Mouse (Mus musculus): ENCODE results near the gene Ext2. TPM values are rescaled to one million over a fixed set of nuclear protein-coding genes. Genes with fewer than 3 reads are reported as not detected.

Gene Ext2
- polyA plus RNA-seq, 1 experiment from 2014 or later = 69.7 TPM

DNA sequence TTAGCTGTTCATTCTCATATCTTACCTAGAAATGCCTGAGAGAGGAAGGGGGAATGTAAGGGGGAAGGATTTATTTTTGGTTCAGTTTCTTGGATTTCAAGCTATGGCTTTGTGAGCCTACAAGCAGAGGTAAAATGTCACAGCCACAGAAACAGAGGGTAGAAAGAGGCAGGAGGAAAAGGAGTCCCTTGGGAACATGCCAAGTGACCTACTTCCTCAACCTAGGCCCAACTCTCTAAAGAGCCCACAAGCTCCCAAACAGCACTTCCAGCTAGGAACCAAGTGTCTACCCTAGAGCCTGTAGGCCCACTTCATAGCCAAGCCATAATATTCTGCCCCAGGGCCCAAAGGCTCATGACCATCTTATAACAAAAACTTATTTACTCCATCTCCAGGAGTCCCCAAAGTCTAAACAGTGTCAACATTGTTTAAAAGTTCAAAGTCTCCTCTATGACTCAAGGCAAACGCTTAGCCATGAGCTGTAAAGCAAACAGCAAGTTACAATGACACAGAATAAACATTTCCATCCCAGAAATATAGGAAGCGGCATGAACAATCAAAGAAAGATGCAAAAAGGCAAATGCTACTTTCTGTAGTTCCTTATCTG lies 99.1 kb downstream of the Ext2 start:
- Histone ChIP-seq H3K27ac (replicated peaks) (no peak overlapping the region), H3K4me2 (no peak overlapping the region), H3K4me1 (peaks cover 26% of the 10 kb centered on the region), H3K4me3 (replicated peaks) (no peak overlapping the region), H3K9ac (replicated peaks) (no peak overlapping the region), H3K9me3 (replicated peaks) (0 out of 2 replicates have a peak, but pooled peaks cover 3% of the 10 kb centered on the region), H3K27me3 (replicated peaks) (no peaks in the 10 kb centered on the region), H3K36me3 (peaks cover 11% of the 10 kb centered on the region)
- 94% methylated on average over 2 of the region's 2 CpGs for WGBS
- no peak for ATAC-seq (ENCODE audit: low FRiP score)

DNA sequence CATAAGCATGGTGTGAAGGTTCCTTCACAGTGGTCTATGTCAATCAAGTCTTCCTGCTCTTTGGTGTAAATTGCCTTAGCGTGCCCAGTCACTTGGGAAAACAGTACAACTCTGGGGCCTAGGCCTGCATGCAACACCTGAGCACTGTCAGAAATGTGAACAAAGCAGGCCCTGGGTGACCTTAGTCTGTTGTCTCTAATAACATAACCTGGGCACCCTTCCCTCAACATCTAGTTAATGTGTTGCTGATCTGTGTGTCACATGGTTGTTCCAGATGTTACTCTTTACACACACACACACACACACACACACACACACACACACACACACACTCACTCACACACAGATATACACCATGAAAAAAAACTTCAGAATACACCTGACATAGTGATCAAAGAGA lies 101.4 kb downstream of the Ext2 start:
- Histone ChIP-seq H3K27me3 (replicated peaks) (no peaks in the 10 kb centered on the region), H3K36me3 (peaks cover 4% of the 10 kb centered on the region; the same call in 1 of the 2 replicates), H3K4me1 (peaks cover 27% of the 10 kb centered on the region), H3K9me3 (replicated peaks) (0 out of 2 replicates have a peak, but pooled peaks cover 3% of the 10 kb centered on the region), H3K9ac (replicated peaks) (no peak overlapping the region), H3K4me2 (no peak overlapping the region), H3K4me3 (replicated peaks) (no peak overlapping the region), H3K27ac (replicated peaks) (peak overlapping the region; percentile 64; the same call in 1 of the 2 replicates)
- 94% methylated on average over 1 of the region's 1 CpGs for WGBS
- ATAC-seq (ENCODE audit: low FRiP score) = no peak

DNA sequence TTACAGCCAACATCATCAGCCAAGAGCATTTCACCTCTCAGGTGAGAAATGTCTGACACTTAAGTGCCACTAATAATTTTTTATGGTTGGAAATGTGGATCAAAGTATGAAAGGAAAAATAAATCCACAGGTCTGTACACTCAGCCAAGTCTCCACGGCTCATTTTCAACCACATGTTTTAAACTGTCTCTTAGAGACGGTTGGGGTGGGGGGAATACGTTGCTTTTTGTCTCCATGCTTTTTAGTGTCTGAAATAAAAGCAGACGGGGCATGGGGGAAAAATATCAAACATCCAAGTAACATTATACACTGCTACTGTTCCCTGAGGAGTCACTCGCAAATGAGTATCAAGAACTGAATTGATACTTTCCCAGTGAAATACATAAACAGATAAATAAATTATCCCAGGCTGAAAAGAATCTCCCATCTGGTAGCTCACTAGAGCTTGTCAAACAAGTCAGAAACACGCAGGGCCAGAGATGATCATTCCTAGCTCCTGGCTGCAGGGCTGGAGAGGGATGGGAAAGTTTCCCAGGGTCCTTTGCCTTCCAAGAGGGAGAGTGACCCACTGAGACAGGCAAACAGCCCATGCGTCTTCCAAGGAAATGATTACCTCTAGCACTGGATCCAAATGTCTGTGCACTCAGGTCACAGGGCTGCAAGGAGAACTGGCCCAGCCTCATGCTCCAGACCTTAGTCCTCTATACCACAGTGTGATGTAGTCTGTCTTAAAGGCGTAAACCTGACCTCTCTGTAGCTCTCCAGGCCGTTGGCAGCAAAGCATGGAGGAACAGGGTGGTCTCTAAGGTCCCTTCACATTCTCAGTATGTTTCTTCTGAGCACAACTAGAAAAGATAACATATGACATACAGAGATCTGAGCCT lies 102.3 kb downstream of the Ext2 start:
- ATAC-seq (ENCODE audit: low FRiP score) = peak; percentile 77
- Histone ChIP-seq H3K27ac (replicated peaks) (peak overlapping the region; percentile 64), H3K9ac (replicated peaks) (no peak overlapping the region), H3K4me1 (peaks cover 27% of the 10 kb centered on the region), H3K36me3 (peaks cover 1% of the 10 kb centered on the region), H3K27me3 (replicated peaks) (no peaks in the 10 kb centered on the region), H3K4me2 (no peak overlapping the region), H3K9me3 (replicated peaks) (0 out of 2 replicates have a peak, but pooled peaks cover 1% of the 10 kb centered on the region), H3K4me3 (replicated peaks) (no peak overlapping the region)
- 35% methylated on average over 9 of the region's 9 CpGs for WGBS

DNA sequence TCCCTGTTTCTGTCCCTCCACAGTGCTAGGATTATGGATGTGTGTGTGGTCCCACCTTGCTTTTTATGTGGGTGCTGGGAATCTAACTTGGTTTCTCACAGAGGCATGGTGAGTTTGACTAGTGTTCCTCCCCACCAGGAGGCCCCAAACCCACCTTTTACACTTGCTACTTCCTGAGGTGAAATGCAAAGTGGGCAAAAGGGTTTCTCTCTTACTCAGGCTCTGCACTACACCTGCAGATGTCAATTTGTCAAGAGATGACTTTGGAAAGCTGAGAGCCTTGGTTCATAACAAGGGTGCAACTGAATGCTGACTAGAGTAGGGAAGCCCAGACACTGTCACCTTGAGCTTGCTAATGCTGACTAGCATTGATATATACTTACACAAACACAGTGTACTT lies 109.1 kb downstream of the Ext2 start:
- Histone ChIP-seq H3K36me3 (peaks cover 6% of the 10 kb centered on the region), H3K4me3 (replicated peaks) (no peak overlapping the region), H3K27me3 (replicated peaks) (no peaks in the 10 kb centered on the region), H3K9me3 (replicated peaks) (no peaks in the 10 kb centered on the region), H3K4me2 (no peak overlapping the region), H3K4me1 (peaks cover 2% of the 10 kb centered on the region; the same call in 1 of the 2 replicates), H3K9ac (replicated peaks) (no peak overlapping the region), H3K27ac (replicated peaks) (no peak overlapping the region)
- no peak for ATAC-seq (ENCODE audit: low FRiP score)

DNA sequence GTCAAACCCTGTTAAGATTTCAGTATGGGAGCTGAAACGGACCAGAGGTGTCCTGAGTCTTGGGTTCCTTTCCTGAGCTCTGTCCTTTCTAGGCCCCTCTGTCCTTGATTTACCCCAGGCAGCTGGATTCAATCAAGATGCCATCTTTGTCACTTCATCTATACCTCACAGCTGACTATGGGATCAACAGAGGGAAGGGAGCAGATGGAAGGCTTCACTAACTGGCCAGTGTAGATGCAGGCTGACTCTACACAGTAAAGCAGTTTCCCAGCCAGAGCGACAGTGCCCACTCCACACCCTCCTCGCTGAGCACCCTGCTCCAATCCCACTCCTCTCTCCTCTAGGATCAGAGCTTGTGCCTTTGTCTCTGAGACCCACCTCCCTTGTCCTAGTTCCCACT lies 110.9 kb downstream of the Ext2 start:
- WGBS = 81% methylated on average over 3 of the region's 3 CpGs
- no peaks in the 10 kb centered on the region for H3K9me3 ChIP-seq (replicated peaks)
- H3K27me3 ChIP-seq (replicated peaks) = no peaks in the 10 kb centered on the region
- H3K4me1 ChIP-seq = peaks cover 4% of the 10 kb centered on the region; the same call in 1 of the 2 replicates
- ATAC-seq (ENCODE audit: low FRiP score) = no peak
- no peak overlapping the region for H3K4me3 ChIP-seq (replicated peaks)
- H3K4me2 ChIP-seq = no peak overlapping the region
- H3K27ac ChIP-seq (replicated peaks) = no peak overlapping the region
- H3K9ac ChIP-seq (replicated peaks) = no peak overlapping the region
- H3K36me3 ChIP-seq = peaks cover 6% of the 10 kb centered on the region

DNA sequence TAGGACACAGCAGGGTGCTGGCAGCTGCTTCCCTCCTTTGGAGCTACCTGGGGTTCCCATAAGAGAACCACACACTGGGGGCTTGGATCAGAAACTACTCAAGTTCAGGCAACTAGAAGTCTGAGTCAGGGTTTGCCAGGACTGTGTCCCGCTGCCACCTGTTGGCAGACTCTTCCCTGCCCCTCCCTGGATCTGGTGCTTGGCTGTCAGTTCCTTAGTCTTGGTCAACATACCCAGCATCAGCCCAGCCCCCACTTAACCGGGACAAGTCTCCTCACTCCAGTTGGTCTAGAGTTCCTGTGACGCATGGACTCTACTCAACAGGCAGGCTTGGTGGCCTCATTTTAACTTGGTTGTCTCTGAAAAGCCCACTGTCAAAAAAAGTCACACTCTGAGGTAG lies 112.7 kb downstream of the Ext2 start:
- WGBS = 90% methylated on average over 3 of the region's 3 CpGs
- H3K9me3 ChIP-seq (replicated peaks) = no peaks in the 10 kb centered on the region
- no peak overlapping the region for H3K27ac ChIP-seq (replicated peaks)
- H3K9ac ChIP-seq (replicated peaks) = no peak overlapping the region
- no peaks in the 10 kb centered on the region for H3K27me3 ChIP-seq (replicated peaks)
- peaks cover 3% of the 10 kb centered on the region for H3K36me3 ChIP-seq
- ATAC-seq (ENCODE audit: low FRiP score) = no peak
- H3K4me3 ChIP-seq (replicated peaks) = no peak overlapping the region
- H3K4me1 ChIP-seq = peaks cover 4% of the 10 kb centered on the region; the same call in 1 of the 2 replicates
- H3K4me2 ChIP-seq = no peak overlapping the region

DNA sequence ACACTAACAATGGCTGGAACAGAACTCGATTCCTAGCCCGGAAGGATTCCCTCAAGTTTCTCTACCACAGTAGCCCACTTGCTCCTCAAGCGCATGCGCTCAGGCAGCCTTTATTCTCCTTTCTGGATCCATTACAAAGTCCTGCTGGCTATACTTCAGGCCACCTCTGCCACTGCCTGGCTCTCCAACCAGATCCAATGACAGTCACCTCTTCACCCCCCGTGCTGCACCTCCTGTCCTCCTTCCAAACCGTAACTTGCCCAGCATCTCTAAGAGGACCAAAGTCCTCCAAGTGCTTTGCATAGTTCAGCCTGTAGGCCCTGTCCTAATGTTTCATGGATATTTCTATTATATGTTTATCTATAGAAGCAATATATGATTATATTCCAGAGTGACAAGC lies 113.1 kb downstream of the Ext2 start:
- Histone ChIP-seq H3K27me3 (replicated peaks) (no peaks in the 10 kb centered on the region), H3K4me2 (no peak overlapping the region), H3K4me3 (replicated peaks) (no peak overlapping the region), H3K4me1 (peaks cover 4% of the 10 kb centered on the region; the same call in 1 of the 2 replicates), H3K9me3 (replicated peaks) (no peaks in the 10 kb centered on the region), H3K27ac (replicated peaks) (no peak overlapping the region), H3K36me3 (no peaks in the 10 kb centered on the region; the same call in 1 of the 2 replicates), H3K9ac (replicated peaks) (0 out of 2 replicates have a peak overlapping the region, but pooled peaks have one; percentile 5)
- WGBS = 95% methylated on average over 6 of the region's 6 CpGs
- ATAC-seq (ENCODE audit: low FRiP score) = no peak

DNA sequence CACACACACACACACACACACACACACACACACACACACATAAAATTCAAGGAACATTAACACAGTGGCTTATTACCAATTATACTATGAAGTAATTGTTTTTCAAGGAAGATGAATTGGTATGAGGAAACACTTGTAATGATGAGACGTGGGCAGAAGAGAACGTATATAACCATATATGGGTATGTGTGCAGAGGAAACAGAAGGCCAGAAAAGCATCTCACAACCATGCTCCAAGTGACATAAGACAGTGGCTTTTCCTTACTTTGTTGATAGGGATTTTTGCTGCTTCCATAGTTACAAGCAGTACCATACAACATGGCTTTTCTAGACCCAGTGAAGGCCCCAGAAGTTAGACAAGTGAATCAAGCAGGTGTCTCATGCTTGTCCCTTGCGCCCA lies 115.5 kb downstream of the Ext2 start:
- Histone ChIP-seq H3K9me3 (replicated peaks) (no peaks in the 10 kb centered on the region), H3K36me3 (peaks cover 8% of the 10 kb centered on the region), H3K4me3 (replicated peaks) (no peak overlapping the region), H3K9ac (replicated peaks) (no peak overlapping the region), H3K4me1 (peaks cover 13% of the 10 kb centered on the region), H3K27ac (replicated peaks) (no peak overlapping the region), H3K4me2 (no peak overlapping the region), H3K27me3 (replicated peaks) (no peaks in the 10 kb centered on the region)
- ATAC-seq (ENCODE audit: low FRiP score) = 0 out of 2 replicates have a peak, but pooled peaks have one; percentile 16
- 73% methylated on average over 3 of the region's 3 CpGs for WGBS

DNA sequence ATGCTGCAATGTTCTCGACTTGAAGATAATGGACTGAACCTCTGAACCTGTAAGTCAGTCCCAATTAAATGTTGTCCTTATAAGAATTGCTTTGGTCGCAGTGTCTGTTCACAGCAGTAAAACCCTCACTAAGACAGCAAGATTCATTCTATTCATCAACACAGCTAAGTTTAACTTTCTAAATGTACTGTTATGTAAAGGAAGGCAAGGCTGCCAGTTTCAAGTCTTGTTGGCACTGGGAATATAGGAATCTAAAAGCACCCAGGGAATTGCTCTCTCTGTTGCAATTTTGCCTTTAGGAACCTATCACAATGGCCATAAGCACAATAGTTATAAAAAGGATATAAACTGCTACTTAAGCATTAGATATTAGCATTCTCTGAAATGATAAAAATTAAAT lies 116.0 kb downstream of the Ext2 start:
- WGBS = 88% methylated on average over 2 of the region's 2 CpGs
- no peak overlapping the region for H3K4me2 ChIP-seq
- peaks cover 13% of the 10 kb centered on the region for H3K4me1 ChIP-seq
- no peak overlapping the region for H3K9ac ChIP-seq (replicated peaks)
- no peaks in the 10 kb centered on the region for H3K27me3 ChIP-seq (replicated peaks)
- H3K4me3 ChIP-seq (replicated peaks) = no peak overlapping the region
- peaks cover 8% of the 10 kb centered on the region for H3K36me3 ChIP-seq
- ATAC-seq (ENCODE audit: low FRiP score) = no peak
- H3K9me3 ChIP-seq (replicated peaks) = no peaks in the 10 kb centered on the region
- no peak overlapping the region for H3K27ac ChIP-seq (replicated peaks)

DNA sequence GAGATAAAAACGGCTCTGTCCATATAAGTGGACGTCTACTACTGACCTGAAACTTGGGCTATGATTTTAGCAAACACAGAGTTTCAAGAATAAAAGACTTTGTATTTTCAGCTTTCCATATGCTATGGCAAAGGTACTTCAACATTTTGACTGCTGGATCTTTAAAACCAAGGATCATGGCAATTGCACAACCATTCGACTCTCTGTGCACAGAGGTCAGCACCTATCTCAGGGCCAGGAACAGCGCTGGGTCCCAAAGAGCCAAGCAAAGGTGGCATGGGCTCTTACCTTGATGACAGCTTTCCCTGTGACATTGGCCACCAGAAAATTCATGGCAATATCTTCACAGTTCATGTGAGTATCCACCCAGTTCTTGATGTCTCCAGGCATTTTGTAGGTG lies 118.2 kb downstream of the Ext2 start:
- WGBS = 91% methylated on average over 4 of the region's 4 CpGs
- Histone ChIP-seq H3K4me1 (peaks cover 13% of the 10 kb centered on the region), H3K27me3 (replicated peaks) (no peaks in the 10 kb centered on the region), H3K4me2 (no peak overlapping the region), H3K27ac (replicated peaks) (no peak overlapping the region), H3K9me3 (replicated peaks) (no peaks in the 10 kb centered on the region), H3K4me3 (replicated peaks) (no peak overlapping the region), H3K36me3 (peaks cover 13% of the 10 kb centered on the region), H3K9ac (replicated peaks) (no peak overlapping the region)
- ATAC-seq (ENCODE audit: low FRiP score) = no peak

DNA sequence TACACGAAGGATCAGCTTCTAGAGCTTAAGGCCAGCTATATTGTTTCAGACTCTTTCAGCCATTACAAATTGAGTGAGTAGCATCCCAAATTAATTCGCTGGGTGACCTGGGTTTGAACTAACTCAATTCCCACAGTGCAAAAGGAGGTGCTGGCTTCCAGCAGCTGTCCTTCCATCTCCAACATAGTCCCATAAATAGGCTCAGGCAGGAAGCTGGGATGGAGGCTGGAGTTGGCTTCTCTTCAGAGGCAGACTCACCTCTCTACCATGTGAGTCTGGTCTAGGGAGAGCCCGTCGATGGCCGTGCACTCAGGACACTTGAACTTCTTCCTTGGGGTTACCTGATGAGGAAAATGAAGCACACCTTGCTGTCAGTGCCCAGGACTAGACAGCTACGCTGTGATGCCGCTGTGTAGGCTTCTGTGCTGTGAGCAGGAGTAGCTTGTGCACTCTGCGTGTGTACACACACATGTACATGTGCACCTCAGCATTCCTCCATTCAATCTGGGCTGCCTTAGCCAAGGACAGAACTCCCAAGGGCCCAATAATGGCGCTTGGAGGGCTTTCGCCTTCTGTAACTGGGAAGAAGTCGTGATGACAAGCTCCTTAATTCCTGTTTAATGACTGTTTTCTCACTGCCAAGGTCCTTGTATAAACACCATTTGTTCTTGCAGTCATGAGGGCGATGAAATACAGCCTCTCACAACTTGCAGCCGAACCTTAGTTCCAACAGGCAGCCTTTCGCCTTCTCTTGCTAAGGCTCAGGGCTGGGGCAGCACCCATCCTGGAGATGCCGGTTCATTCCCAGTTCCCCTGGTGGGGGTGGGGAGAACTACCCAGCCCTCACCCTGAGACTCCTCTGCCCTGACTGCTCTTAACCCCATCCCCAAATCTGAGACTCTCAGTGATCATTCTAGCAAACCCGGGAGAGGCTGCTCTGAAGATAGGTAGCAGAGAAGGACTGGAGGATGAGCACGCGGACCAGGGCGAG lies 119.1 kb downstream of the Ext2 start:
- ATAC-seq (ENCODE audit: low FRiP score) = peak; percentile 21; the same call in 1 of the 2 replicates
- peaks cover 13% of the 10 kb centered on the region for H3K36me3 ChIP-seq
- no peaks in the 10 kb centered on the region for H3K27me3 ChIP-seq (replicated peaks)
- H3K27ac ChIP-seq (replicated peaks) = no peak overlapping the region; the same call in 1 of the 2 replicates
- no peak overlapping the region for H3K4me3 ChIP-seq (replicated peaks)
- H3K9ac ChIP-seq (replicated peaks) = no peak overlapping the region
- peaks cover 13% of the 10 kb centered on the region for H3K4me1 ChIP-seq
- WGBS = 74% methylated on average over 19 of the region's 19 CpGs
- no peaks in the 10 kb centered on the region for H3K9me3 ChIP-seq (replicated peaks)
- no peak overlapping the region for H3K4me2 ChIP-seq

Measured in neural tube, embryonic 15.5 days (tissue).